Mouse (Mus musculus): ENCODE data around the gene Dhx37.
"Not testable (repeated sequence)": the region's sequence is repeated elsewhere in the genome, so short reads cannot be mapped to it uniquely, and the experiment has no call there.

Dhx37 gene

GRCm38 (mm10) chr5:125448631-125449030 lies 14.7 kb upstream of the Dhx37 start:
- no peak for DNase-seq (ENCODE audit: low spot score)

- DNase-seq (ENCODE audit: low spot score): no peak
Observed at GRCm38 (mm10) chr5:125448026-125448425, 14.1 kb upstream of the Dhx37 start.

- no peak for DNase-seq (ENCODE audit: low spot score)
Observed at GRCm38 (mm10) chr5:125446344-125446743, 12.4 kb upstream of the Dhx37 start.

GRCm38 (mm10) chr5:125444554-125444953 lies 10.6 kb upstream of the Dhx37 start:
- no peak for DNase-seq (ENCODE audit: low spot score)

GRCm38 (mm10) chr5:125443915-125444314 lies 10.0 kb upstream of the Dhx37 start:
- DNase-seq (ENCODE audit: low spot score): no peak

- DNase-seq (ENCODE audit: low spot score): no peak
Observed at GRCm38 (mm10) chr5:125443335-125443734, 9.4 kb upstream of the Dhx37 start.

- no peak for DNase-seq (ENCODE audit: low spot score)
Observed at GRCm38 (mm10) chr5:125442136-125442995, 8.4 kb upstream of the Dhx37 start.

GRCm38 (mm10) chr5:125441234-125442114 lies 7.6 kb upstream of the Dhx37 start, which contains the start of gene Bri3bp:
TSS of gene Bri3bp (plus strand) at chr5:125441568.
- DNase-seq (ENCODE audit: low spot score): peak; percentile 44

GRCm38 (mm10) chr5:125440583-125441233 lies 6.8 kb upstream of the Dhx37 start:
- DNase-seq (ENCODE audit: low spot score): no peak

GRCm38 (mm10) chr5:125434347-125434746 lies 426 bp upstream of the Dhx37 start:
- not testable (repeated sequence) for DNase-seq (ENCODE audit: low spot score)

- not testable (repeated sequence) for DNase-seq (ENCODE audit: low spot score)
Observed at GRCm38 (mm10) chr5:125432324-125432723, 1.6 kb downstream of the Dhx37 start.

- DNase-seq (ENCODE audit: low spot score): no peak
Observed at GRCm38 (mm10) chr5:125426343-125426742, 7.6 kb downstream of the Dhx37 start.

GRCm38 (mm10) chr5:125425698-125426276 lies 8.1 kb downstream of the Dhx37 start:
- no peak for DNase-seq (ENCODE audit: low spot score)

- DNase-seq (ENCODE audit: low spot score): no peak
Observed at GRCm38 (mm10) chr5:125419124-125419523, 14.8 kb downstream of the Dhx37 start.

GRCm38 (mm10) chr5:125418636-125419035 lies 15.3 kb downstream of the Dhx37 start:
- no peak for DNase-seq (ENCODE audit: low spot score)

- DNase-seq (ENCODE audit: low spot score): no peak
Observed at GRCm38 (mm10) chr5:125416183-125416582, 17.7 kb downstream of the Dhx37 start.

- DNase-seq (ENCODE audit: low spot score): no peak
Observed at GRCm38 (mm10) chr5:125413763-125414162, 20.2 kb downstream of the Dhx37 start.

- DNase-seq (ENCODE audit: low spot score): not testable (repeated sequence)
Observed at GRCm38 (mm10) chr5:125412536-125412935, 21.4 kb downstream of the Dhx37 start.

- DNase-seq (ENCODE audit: low spot score): no peak
Observed at GRCm38 (mm10) chr5:125411972-125412530, 21.9 kb downstream of the Dhx37 start.

GRCm38 (mm10) chr5:125409348-125410090 lies 24.4 kb downstream of the Dhx37 start:
- DNase-seq (ENCODE audit: low spot score): no peak

GRCm38 (mm10) chr5:125408842-125409241 lies 25.1 kb downstream of the Dhx37 start:
- DNase-seq (ENCODE audit: low spot score): peak; percentile 60
